Mouse (Mus musculus): ENCODE results near the gene Dtx4.
A peak's percentile ranks its signal among the peaks of the same experiment; 100 is the strongest.
"Not testable (repeated sequence)": the region's sequence is repeated elsewhere in the genome, so short reads cannot be mapped to it uniquely, and the experiment has no call there.

The Dtx4 gene

DNA sequence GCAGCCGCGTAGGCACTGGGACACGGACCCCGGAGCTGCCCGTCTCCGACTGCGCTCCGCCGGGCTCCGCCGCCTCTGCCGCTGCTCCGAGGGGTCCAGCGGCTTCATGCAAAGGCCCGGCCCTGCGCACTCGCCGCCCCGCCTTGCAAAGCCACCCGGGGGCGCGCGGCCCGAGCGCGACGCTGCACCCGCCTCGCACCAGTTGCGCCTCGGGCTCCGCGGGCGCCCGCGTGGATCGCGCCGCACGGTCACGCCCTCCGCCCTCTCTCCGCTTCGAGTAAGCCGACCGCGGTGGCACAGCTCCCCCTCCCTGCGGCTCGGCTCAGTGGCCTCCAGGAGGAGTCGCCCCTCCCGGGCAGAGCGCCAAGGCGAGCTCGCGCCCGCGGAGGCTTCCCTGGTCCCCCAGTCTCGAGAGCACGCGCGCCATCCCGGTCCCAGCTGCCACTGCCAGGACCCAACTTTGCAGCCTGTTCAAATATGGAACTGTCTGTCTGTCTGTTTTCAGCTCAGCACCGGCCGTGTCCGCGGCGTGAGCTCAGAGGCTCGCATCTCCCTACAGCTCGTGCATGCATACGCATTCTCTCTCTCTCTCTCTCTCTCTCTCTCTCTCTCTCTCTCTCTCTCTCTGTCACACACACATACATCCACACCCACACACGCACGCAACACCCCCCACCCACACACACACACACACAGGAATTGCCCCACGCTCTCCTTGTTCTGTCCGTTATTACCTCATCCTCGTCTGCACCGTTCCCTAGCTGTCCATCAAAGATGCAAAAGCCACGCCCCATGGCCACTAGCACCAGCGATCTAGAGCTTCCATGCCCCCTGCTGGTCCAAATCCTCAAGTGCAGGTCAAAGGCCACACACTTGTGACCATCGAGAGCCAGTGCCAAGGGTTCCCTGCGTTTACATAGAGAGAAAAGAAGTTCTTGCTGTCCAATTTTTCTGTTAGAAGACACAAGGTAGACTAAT lies at the start of gene Dtx4:
TSS of gene Dtx4 (minus strand) at position 85 of the 978 bp plus-strand sequence.
- peak; percentile 96 for DNase-seq (ENCODE audit: low spot score in 2 of 2)

DNA sequence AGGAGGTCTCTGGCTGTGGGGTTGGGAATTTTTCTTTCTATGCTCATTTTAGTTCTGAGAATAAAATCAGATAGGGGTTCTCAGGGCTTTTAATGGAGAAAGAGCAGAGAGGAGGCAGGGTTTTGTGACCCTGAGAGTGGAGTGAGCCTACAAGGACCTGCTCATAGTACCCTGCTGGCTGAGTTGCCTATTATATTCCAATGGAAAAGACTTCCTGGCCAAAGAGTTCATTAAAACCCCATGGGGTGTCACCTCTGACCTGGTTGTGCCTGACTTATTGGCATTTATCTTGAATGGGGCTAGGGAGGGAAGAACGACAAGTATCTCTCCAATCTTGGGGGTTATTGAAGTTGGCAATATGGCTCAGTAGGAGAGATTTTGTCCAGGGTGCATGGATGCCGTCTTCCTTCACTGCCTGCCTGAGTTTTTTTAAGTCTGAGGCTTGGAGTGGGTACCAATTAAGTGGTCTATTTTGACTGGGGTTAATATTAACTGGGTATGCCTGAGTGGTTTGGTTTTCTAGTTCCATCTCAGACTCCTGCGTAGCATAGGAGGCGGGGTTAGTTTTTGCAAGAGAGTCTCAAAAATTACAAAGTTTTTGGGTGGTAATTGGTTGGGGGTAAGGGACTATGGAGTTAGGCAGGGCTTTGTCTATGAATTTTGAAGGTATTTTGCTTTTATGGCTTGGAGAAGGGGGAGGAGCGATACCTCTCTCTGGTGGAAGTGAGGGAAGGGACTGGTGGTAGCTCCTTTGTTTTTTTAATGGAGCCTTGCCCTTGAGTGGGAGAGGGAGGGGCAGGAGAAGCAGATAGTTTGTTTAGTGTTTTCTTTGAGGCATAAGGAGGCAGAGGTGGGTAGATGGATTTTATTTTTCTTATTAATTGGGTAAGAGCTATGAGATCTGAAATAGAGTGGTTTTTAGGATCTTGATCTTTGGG lies 49.0 kb upstream of the Dtx4 start:
- no peak for DNase-seq (ENCODE audit: low spot score in 2 of 2)

- peak in 1 of 2 experiments; percentile 5 for DNase-seq (ENCODE audit: low spot score in 2 of 2)
Observed at GRCm38 (mm10) chr19:12549166-12549565, 47.9 kb upstream of the Dtx4 start.

DNA sequence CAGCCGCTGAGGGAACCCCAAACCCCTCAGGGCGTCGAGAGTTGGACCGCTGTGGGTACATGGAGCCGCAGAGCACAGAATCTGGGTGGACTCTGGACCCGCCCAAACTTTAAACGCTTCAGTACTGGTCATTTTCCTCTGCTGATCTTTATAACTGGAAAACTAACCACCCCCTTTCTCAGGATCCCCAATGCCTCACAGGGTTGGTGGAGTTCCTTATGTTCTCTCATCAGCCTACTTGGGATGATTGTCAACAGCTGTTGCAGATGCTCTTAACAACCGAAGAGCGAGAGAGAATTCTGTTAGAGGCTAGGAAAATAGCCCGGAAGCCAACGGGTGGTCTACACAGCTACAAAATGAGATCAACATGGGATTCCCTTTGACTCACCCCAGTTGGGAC lies 44.2 kb upstream of the Dtx4 start, which contains the start of gene Fam111a:
TSS of gene Fam111a (plus strand) at position 301 of the 400 bp plus-strand sequence.
- not testable (repeated sequence) for DNase-seq (ENCODE audit: low spot score in 2 of 2)

DNA sequence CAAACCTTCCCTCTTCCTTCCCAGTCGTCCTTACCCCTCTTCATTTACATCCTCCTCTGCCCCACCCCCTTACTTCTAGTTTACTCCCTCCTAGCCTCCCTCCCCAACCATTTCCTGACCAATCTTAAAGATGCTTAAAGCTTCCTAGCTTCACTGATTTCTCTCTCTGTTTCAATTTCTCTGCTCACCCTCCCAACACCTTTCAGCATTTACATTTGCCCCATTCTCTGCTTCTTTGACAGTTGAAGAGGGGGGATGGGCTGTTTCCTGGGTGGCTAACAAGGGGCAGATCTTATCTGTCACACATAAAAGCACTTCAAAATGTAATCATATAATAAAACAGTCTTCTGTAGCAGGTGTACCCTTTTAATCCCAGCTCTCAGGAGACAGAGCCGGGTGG lies 40.4 kb upstream of the Dtx4 start:
- DNase-seq (ENCODE audit: low spot score in 2 of 2), result no peak

DNA sequence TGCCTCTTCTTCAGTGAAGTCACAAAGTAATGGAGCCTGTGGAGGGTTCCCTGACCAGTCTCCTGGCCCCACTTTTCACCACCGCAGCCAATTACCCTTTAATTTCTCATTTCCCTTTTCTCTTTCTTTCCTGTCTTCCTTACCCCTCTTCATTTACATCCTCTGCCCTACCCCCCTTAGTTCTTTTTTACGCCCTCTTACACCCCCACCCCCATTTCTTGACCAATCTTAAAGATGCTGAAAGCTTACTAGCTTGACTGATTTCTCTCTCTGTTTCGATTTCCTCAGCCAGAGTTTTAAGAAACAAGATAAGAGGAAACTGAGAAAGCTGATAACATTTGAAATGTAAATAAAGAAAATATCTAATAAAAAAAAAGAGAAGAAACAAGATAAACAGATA lies 39.5 kb upstream of the Dtx4 start:
- no peak for DNase-seq (ENCODE audit: low spot score in 2 of 2)

DNA sequence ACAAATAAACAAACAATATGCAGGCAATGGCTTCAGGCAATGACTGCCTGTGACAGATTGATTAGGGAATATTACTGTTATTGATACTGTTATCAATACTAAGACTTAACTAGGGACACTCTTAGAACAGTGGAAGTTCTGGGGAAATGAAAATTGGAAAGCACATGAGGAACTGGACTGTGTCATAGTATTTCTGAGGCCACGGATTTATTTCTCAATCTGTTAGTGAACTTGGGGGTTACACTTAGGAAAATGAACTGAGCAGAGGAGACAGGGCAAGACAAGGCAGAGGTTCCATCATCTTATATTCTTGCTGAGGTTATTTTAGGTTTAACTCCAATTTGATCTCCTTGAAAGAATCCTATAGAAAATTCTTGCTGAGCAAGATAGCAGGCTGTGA lies 38.7 kb upstream of the Dtx4 start:
- no peak for DNase-seq (ENCODE audit: low spot score in 2 of 2)

DNA sequence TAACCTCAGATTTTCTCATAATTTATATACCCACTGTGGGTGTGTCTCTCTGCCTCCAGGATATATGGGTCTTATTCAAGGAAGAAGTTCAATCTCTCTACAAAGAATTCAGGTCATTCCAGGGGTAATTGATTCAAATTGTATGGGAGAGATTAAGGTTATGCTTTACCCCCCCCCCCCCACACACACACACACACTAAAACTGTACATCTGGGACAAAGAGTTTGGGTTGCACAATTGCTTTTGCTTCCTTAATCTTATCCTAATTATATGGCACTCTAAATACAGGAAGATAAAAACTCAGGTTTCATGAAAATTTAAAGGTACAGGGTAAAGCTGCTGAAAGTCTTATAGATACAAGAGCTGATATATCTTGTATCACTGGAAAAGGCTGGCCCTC lies 35.9 kb upstream of the Dtx4 start:
- DNase-seq (ENCODE audit: low spot score in 2 of 2), result no peak

DNA sequence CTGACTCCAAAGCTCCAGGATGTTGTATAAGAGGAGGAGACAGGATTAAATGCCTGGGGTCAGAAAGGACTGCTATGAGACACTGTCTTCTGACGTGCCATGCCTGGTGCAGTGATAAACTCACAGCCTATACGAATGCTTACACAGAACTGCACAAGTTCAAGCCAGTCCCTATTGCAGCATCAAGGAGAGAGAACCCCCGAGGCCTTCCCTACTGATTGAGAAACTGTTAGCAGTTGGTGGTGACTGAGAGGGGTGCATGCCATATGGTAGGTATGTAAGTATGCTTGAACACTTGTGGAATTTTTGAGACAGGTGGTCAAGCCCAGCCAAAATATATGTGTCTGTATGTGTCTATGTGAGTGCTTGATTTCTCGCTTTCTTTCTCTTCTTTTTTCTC lies 22.1 kb upstream of the Dtx4 start:
- no peak for DNase-seq (ENCODE audit: low spot score in 2 of 2)

GRCm38 (mm10) chr19:12518541-12518890 lies 17.3 kb upstream of the Dtx4 start:
- DNase-seq (ENCODE audit: low spot score in 2 of 2), result no peak

GRCm38 (mm10) chr19:12517671-12518540 lies 16.7 kb upstream of the Dtx4 start:
- peak; percentile 71 to 76 for DNase-seq (ENCODE audit: low spot score in 2 of 2)

GRCm38 (mm10) chr19:12514621-12515020 lies 13.4 kb upstream of the Dtx4 start:
- no peak for DNase-seq (ENCODE audit: low spot score in 2 of 2)

- DNase-seq (ENCODE audit: low spot score in 2 of 2), result no peak
Observed at GRCm38 (mm10) chr19:12502756-12503155, 1.5 kb upstream of the Dtx4 start.

- DNase-seq (ENCODE audit: low spot score in 2 of 2), result peak; percentile 51 to 64
Observed at GRCm38 (mm10) chr19:12500881-12501311, 358 bp downstream of the Dtx4 start.

DNA sequence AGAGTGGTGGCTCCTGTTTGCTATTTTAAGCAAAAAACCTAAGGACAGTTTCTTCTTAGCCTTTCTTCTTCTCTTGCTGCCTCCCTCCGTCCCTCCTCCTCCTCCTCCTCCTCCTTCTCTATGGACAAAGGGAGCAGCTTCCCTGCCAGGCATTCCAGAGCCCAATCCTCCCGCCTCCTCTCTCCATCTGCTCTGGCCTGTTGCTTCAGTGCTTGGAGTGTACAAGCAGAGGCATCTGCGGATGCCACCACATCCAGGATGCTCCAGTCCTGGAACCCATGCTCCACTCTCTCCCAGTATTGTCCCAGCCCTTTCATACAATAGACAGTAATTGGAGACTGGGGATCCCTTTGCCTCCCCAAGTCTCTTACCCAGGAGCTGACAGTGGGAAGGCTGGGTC lies 1.1 kb downstream of the Dtx4 start:
- DNase-seq (ENCODE audit: low spot score in 2 of 2), result peak; percentile 79 to 82

- DNase-seq (ENCODE audit: low spot score in 2 of 2), result no peak
Observed at GRCm38 (mm10) chr19:12499485-12499884, 1.8 kb downstream of the Dtx4 start.

- DNase-seq (ENCODE audit: low spot score in 2 of 2), result no peak
Observed at GRCm38 (mm10) chr19:12498941-12499340, 2.3 kb downstream of the Dtx4 start.

GRCm38 (mm10) chr19:12498321-12498720 lies 2.9 kb downstream of the Dtx4 start:
- no peak for DNase-seq (ENCODE audit: low spot score in 2 of 2)

- no peak for DNase-seq (ENCODE audit: low spot score in 2 of 2)
Observed at GRCm38 (mm10) chr19:12497909-12498308, 3.3 kb downstream of the Dtx4 start.

- no peak for DNase-seq (ENCODE audit: low spot score in 2 of 2)
Observed at GRCm38 (mm10) chr19:12496241-12496640, 5.0 kb downstream of the Dtx4 start.

DNA sequence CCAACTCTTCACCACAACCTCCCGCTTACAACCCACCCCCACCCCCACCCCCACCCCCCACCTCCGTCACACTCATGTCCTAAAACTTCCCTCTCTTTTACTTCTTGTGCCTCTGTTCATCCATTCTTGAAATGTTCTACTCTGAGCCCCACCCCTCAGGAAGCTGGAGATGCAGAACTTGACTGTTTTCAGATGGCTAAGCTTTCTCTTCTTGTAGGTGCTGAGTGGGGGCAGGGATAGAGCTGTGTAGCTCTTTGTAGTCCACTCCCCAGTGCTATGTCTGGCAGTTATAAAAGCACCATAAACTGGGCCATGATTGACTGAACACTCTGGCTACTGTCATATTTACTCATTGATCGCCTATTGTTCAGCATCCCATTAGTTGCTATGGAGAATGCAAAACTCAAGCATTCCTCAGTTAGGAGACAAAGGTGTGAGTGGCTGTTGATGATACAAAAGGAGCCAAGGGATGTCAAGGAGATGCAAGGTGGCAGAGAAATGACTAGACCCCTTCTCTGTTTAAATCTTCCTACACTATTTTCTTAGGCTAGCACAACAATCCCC lies 6.2 kb downstream of the Dtx4 start:
- no peak for DNase-seq (ENCODE audit: low spot score in 2 of 2)

Data from right cerebral cortex, adult 2 months (tissue).